Mouse (Mus musculus): ENCODE measurements around the gene Strada.
"Not testable (repeated sequence)": the region's sequence is repeated elsewhere in the genome, so short reads cannot be mapped to it uniquely, and the experiment has no call there.

The Strada gene

GRCm38 (mm10) chr11:106157154-106157553 is 44.8 kb downstream of the Strada start:
- DNase-seq (ENCODE audit: low read depth, low spot score), result no peak

- DNase-seq (ENCODE audit: low read depth, low spot score), result no peak
These were observed 45.7 kb downstream of the Strada start for GRCm38 (mm10) chr11:106156257-106156656.

GRCm38 (mm10) chr11:106155761-106156160 is 46.2 kb downstream of the Strada start:
- peak; percentile 35 for DNase-seq (ENCODE audit: low read depth, low spot score)

GRCm38 (mm10) chr11:106154770-106155169 is 47.2 kb downstream of the Strada start:
- no peak for DNase-seq (ENCODE audit: low read depth, low spot score)

GRCm38 (mm10) chr11:106154091-106154490 is 47.9 kb downstream of the Strada start:
- no peak for DNase-seq (ENCODE audit: low read depth, low spot score)

GRCm38 (mm10) chr11:106152132-106152531 is 49.8 kb downstream of the Strada start:
- no peak for DNase-seq (ENCODE audit: low read depth, low spot score)

GRCm38 (mm10) chr11:106151219-106151618 is 50.7 kb downstream of the Strada start:
- no peak for DNase-seq (ENCODE audit: low read depth, low spot score)

DNA sequence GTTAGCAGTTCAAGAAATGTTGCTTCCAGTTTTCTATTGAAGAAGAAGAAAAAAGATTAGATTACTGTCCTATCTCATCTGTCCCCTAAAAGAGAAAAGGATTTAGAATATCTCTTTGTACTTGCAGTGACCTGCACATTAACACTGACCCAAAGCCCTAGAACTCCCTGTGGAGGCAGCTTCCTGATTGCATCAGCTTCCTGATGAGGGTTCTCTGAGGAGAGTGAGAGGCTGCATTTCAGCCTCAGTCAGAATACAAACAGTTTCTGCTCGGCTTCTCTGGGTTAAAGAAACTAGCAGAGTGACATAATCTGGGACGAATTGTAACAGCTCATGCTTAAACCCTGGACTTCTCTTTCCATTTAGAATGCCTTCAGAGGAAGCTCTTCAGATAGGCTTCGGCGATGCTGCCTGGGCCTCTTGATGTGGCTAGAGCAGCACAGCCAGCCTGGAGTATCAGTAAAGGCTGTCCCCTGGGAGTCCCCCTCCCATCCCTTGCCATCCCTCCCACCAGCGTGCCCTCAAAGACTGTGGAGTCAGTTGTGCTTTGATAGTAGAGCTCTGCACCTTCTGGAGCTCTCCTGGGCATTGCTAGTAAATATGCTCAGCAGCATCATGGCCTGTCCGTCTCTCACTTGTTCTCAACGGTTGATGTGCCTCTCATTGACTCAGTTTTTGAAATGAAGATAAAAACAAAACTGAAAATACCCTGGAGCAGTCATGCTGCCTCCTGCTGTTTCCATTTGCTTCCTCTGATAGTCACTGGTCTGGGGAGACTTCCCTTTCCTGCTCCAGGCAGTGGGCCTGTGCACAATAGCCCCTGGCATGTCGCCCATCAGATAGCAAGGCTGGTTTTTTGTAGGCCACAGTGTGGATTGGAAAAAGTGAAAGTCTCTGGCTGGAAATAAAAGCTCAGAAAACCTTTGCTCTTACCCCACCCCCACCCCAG is 67.1 kb downstream of the Strada start:
- DNase-seq (ENCODE audit: low read depth, low spot score), result peak; percentile 35

DNA sequence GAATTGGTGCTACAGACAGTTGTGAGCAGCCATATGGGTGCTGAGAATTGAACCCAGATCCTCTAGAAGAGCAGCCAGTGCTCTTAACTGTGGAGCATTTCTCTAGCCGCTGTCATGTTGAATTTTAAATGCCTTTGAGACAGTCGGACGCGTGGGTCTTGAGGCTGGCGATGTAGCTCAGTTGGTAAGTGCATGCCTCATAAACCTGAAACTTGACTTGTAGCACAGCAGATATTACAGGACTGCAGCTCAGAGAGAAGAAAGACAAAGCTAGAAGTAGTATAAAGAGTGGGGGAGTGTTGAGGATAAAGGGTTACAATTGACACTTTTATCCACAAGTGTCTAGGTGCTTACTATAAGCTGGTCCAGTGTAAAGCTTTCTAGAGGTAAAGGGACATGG is 69.5 kb downstream of the Strada start:
- DNase-seq (ENCODE audit: low read depth, low spot score), result no peak

- DNase-seq (ENCODE audit: low read depth, low spot score), result no peak
These were observed 72.5 kb downstream of the Strada start for GRCm38 (mm10) chr11:106129477-106129876.

- not testable (repeated sequence) for DNase-seq (ENCODE audit: low read depth, low spot score)
These were observed 75.1 kb downstream of the Strada start for GRCm38 (mm10) chr11:106126727-106127373.

DNA sequence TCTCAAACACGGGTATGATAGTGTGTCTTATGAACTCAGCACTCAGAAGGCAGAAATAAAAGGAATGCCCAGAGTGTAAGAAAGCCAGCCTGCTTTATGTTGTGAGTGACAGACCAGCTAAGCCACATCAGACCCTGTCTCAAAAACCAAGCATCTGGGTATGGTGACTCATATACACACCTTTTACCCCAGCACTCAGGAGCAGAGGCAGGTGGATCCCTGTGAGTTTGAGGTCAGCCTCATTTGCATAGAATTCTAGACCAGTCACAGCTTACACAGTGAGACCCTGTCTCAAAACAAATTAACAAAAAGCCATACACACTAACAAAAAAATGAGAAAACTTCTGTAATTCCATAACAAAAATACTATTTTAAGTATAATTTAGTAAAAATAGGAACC is 76.1 kb downstream of the Strada start:
- no peak for DNase-seq (ENCODE audit: low read depth, low spot score)

GRCm38 (mm10) chr11:106124784-106125183 is 77.2 kb downstream of the Strada start:
- no peak for DNase-seq (ENCODE audit: low read depth, low spot score)

DNA sequence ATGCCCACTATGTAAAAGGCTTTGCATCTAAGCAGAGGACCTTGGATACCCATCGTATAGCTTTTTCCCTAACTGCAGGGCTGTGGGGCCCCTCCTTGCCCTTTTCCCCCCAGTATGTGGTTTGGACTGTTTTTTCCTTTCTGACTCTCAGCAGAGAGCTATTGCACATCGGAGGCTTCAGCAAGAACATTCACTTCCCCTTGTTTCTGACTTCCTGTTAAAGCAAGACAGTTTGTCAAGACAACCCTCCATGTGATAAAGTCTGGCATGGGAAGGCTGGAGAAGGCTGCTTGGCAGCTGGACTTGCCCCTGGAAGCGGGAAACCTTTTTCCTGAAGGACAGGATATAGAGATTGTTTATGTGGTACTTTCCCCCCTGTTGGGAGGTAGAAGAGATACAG is 79.2 kb downstream of the Strada start:
- DNase-seq (ENCODE audit: low read depth, low spot score), result peak; percentile 50

- DNase-seq (ENCODE audit: low read depth, low spot score), result peak; percentile 36
These were observed 79.7 kb downstream of the Strada start for GRCm38 (mm10) chr11:106122221-106122620.
